In genomic region chr8:103830416-103830815, GRCm38 (mm10) we compare ENCODE assay signal across 24 mouse cellular contexts.
DNase-seq lines count a peak whose midpoint lies in the region; ATAC-seq and TF ChIP-seq lines count a peak whose summit lies in the region.
"Had no signal": no experiment of that assay in that cellular context is flagged by ENCODE, and none has a peak within 500 bp of the region (broad histone marks: within the 10 kb centered on the region; RNA-seq: fewer than 3 reads in every experiment).

No protein-coding gene starts in this region.

- H3K4me3 ChIP-seq in lung, embryonic 14.5 days (ENCODE audit: low read depth, low read length): no peak overlapping the region
- H3K4me3 ChIP-seq in myocyte: no peak overlapping the region
- H3K4me3 ChIP-seq in midbrain, embryonic 14.5 days (replicated peaks; ENCODE audit: low read depth, low read length): no peak overlapping the region
- H3K4me3 ChIP-seq: embryonic facial prominence, embryonic 10.5 days; embryonic facial prominence, embryonic 12.5 days; erythroblast, embryonic 14.5 days; forebrain, embryonic 10.5 days; forebrain, embryonic 12.5 days had no signal

- H3K4me1 ChIP-seq in lung, embryonic 14.5 days (ENCODE audit: insufficient read depth): 0 out of 2 replicates have a peak, but pooled peaks cover 4% of the 10 kb centered on the region
- no peaks in the 10 kb centered on the region for H3K4me1 ChIP-seq in midbrain, embryonic 14.5 days (ENCODE audit: control insufficient read depth, insufficient read depth, low read length)
- H3K4me1 ChIP-seq: forebrain, embryonic 10.5 days; forebrain, embryonic 12.5 days had no signal

- peak overlapping the region; percentile 30; the same call in 1 of the 2 replicates for H3K27ac ChIP-seq in lung, embryonic 14.5 days (ENCODE audit: low read depth)
- no peak overlapping the region for H3K27ac ChIP-seq in midbrain, embryonic 14.5 days (replicated peaks; ENCODE audit: low read depth, low read length)
- H3K27ac ChIP-seq: embryonic facial prominence, embryonic 10.5 days; embryonic facial prominence, embryonic 12.5 days; forebrain, embryonic 10.5 days; forebrain, embryonic 12.5 days had no signal

- H3K36me3 ChIP-seq in lung, embryonic 14.5 days (ENCODE audit: insufficient read depth): no peaks in the 10 kb centered on the region
- no peaks in the 10 kb centered on the region for H3K36me3 ChIP-seq in myocyte (ENCODE audit: control insufficient read depth, insufficient read depth)
- H3K36me3 ChIP-seq in midbrain, embryonic 14.5 days (ENCODE audit: control insufficient read depth, insufficient read depth, low read length): no peaks in the 10 kb centered on the region
- H3K36me3 ChIP-seq: embryonic facial prominence, embryonic 10.5 days; embryonic facial prominence, embryonic 12.5 days; forebrain, embryonic 10.5 days; forebrain, embryonic 12.5 days had no signal

- H3K27me3 ChIP-seq in lung, embryonic 14.5 days (ENCODE audit: insufficient read depth, low read length): no peaks in the 10 kb centered on the region
- H3K27me3 ChIP-seq in myocyte (ENCODE audit: control insufficient read depth, insufficient read depth, insufficient read length): no peaks in the 10 kb centered on the region
- H3K27me3 ChIP-seq in midbrain, embryonic 14.5 days (ENCODE audit: control insufficient read depth, insufficient read depth, low read length): no peaks in the 10 kb centered on the region
- H3K27me3 ChIP-seq: embryonic facial prominence, embryonic 12.5 days; forebrain, embryonic 12.5 days; Patski had no signal

- 51% methylated on average over 3 of the region's 3 CpGs for WGBS in lung, embryonic 14.5 days
- WGBS in midbrain, embryonic 14.5 days: 87% methylated on average over 3 of the region's 3 CpGs

- H3K79me2 ChIP-seq in myocyte (ENCODE audit: control insufficient read depth, insufficient read depth): no peaks in the 10 kb centered on the region

- DNase-seq in lung, embryonic 14.5 days: no peak
- no peak for DNase-seq in lung, postnatal 36 days
- peak; percentile 64 for DNase-seq in 3T3-L1 (ENCODE audit: low read depth, low spot score)
- peak; percentile 56 for DNase-seq in adipocyte (ENCODE audit: low spot score)
- no peak for DNase-seq in right cerebral cortex, postnatal 14 days
- DNase-seq in midbrain, embryonic 14.5 days: no peak
- DNase-seq: adrenal gland, adult 8-10 months; adrenal gland, postnatal 14 days; adrenal gland, postnatal 36 days; cerebellum, adult 11-12 months; cerebellum, adult 2 months; cerebellum, adult 9-10 months; cerebellum, postnatal 10 days; cerebellum, postnatal 25 days had no signal

- no peak for ATAC-seq in lung, embryonic 14.5 days (ENCODE audit: insufficient read depth)
- no peak for ATAC-seq in midbrain, embryonic 14.5 days (ENCODE audit: low FRiP score, low TSS enrichment)
- ATAC-seq: activated CD4-positive, CD25-positive, alpha-beta regulatory T cell, adult 4 months; forebrain, embryonic 14.5 days; forebrain, embryonic 16.5 days; Patski had no signal

- no peak for TF ChIP-seq POLR2A in myocyte (IDR thresholded peaks at IDR 0.05; ENCODE audit: insufficient read length, low read depth)

- H3ac ChIP-seq in myocyte (ENCODE audit: control insufficient read depth, insufficient read length): no peak overlapping the region

- H3K9ac ChIP-seq in lung, embryonic 14.5 days: no peak overlapping the region
- H3K9ac ChIP-seq in midbrain, embryonic 14.5 days (replicated peaks; ENCODE audit: low read length): no peak overlapping the region
- H3K9ac ChIP-seq: embryonic facial prominence, embryonic 12.5 days; forebrain, embryonic 12.5 days had no signal

- no peaks in the 10 kb centered on the region for H3K9me3 ChIP-seq in lung, embryonic 14.5 days (ENCODE audit: low read depth, low read length)
- no peaks in the 10 kb centered on the region for H3K9me3 ChIP-seq in midbrain, embryonic 14.5 days (ENCODE audit: control insufficient read depth, low read length)
- H3K9me3 ChIP-seq: embryonic facial prominence, embryonic 10.5 days; embryonic facial prominence, embryonic 12.5 days; forebrain, embryonic 10.5 days; forebrain, embryonic 12.5 days had no signal

- no peak overlapping the region for H3K4me2 ChIP-seq in lung, embryonic 14.5 days
- H3K4me2 ChIP-seq in myocyte (ENCODE audit: low read depth): no peak overlapping the region
- no peak overlapping the region for H3K4me2 ChIP-seq in midbrain, embryonic 14.5 days (ENCODE audit: low read length)
- H3K4me2 ChIP-seq: embryonic facial prominence, embryonic 12.5 days; forebrain, embryonic 12.5 days had no signal

- no peak for TF ChIP-seq CTCF in lung, embryonic 14.5 days (IDR thresholded peaks at IDR 0.05; ENCODE audit: low read depth)

TF ChIP-seq in myocyte, 11 proteins besides CTCF, POLR2A, EP300 and RAD21:
- TF ChIP-seq CEBPB (IDR thresholded peaks at IDR 0.05; ENCODE audit: insufficient read depth, poor library complexity, severe bottlenecking) (0 out of 2 replicates have a peak, but pooled peaks have one; percentile 25), MAX (IDR thresholded peaks at IDR 0.05; ENCODE audit: low read depth) (no peak)

Comparison
In these comparisons a context has a peak if more than half of its experiments do, and no peak if none do; other contexts are left out.
1. DNase-seq: peak in 3T3-L1 (single experiment) and adipocyte (single experiment); none in lung, embryonic 14.5 days (single experiment), lung, postnatal 36 days (single experiment), right cerebral cortex, postnatal 14 days (single experiment) and midbrain, embryonic 14.5 days (single experiment).